Mouse (Mus musculus): Measurements from ENCODE around the gene Zfp420.

The Zfp420 gene

GRCm38 (mm10) chr7:29904101-29904500 is 44.3 kb downstream of the Zfp420 start:
- DNase-seq (ENCODE audit: low spot score in 2 of 2) = no peak

GRCm38 (mm10) chr7:29905966-29906681 is 46.3 kb downstream of the Zfp420 start, which contains the start of gene Zfp27:
Gene Zfp27 (minus strand): TSS chr7:29906572.
- peak; percentile 52 to 53 for DNase-seq (ENCODE audit: low spot score in 2 of 2)

GRCm38 (mm10) chr7:29906682-29907058 is 46.9 kb downstream of the Zfp420 start:
- no peak for DNase-seq (ENCODE audit: low spot score in 2 of 2)

- DNase-seq (ENCODE audit: low spot score in 2 of 2) = no peak
Measured at GRCm38 (mm10) chr7:29907206-29907605, 47.4 kb downstream of the Zfp420 start.

GRCm38 (mm10) chr7:29908130-29908950 is 48.6 kb downstream of the Zfp420 start, which contains the start of gene Zfp383:
Gene Zfp383 (plus strand): TSS chr7:29908223.
- peak; percentile 61 to 69 for DNase-seq (ENCODE audit: low spot score in 2 of 2)

- no peak for DNase-seq (ENCODE audit: low spot score in 2 of 2)
Measured at GRCm38 (mm10) chr7:29910252-29910651, 50.5 kb downstream of the Zfp420 start.

- no peak for DNase-seq (ENCODE audit: low spot score in 2 of 2)
Measured at GRCm38 (mm10) chr7:29912172-29912571, 52.4 kb downstream of the Zfp420 start.

GRCm38 (mm10) chr7:29917371-29918061 is 57.7 kb downstream of the Zfp420 start:
- DNase-seq (ENCODE audit: low spot score in 2 of 2) = no peak

GRCm38 (mm10) chr7:29918062-29918453 is 58.3 kb downstream of the Zfp420 start:
- no peak for DNase-seq (ENCODE audit: low spot score in 2 of 2)

GRCm38 (mm10) chr7:29921439-29922093 is 61.8 kb downstream of the Zfp420 start:
- no peak for DNase-seq (ENCODE audit: low spot score in 2 of 2)

GRCm38 (mm10) chr7:29922780-29923179 is 63.0 kb downstream of the Zfp420 start:
- DNase-seq (ENCODE audit: low spot score in 2 of 2) = no peak
